Mouse (Mus musculus) kidney, embryonic 14.5 days (tissue): ENCODE data around the gene Tspan8. TPM values are rescaled to one million over a fixed set of nuclear protein-coding genes. Genes with fewer than 3 reads are reported as not detected.

Experiments used
- ATAC-seq: fragments of 200-750 bp; cut with Nextera tagmentation; 2 replicates; pipeline ENCODE4 v1.8.0; 2017; ENCODE audit warnings: moderate number of reproducible peaks, mild to moderate bottlenecking, moderate TSS enrichment, moderate library complexity; ENCODE audit not compliant: low FRiP score, low TSS enrichment
- H3K27ac ChIP-seq: fragments of 300-500 bp; sonication (generic); 2 replicates; pipeline ENCODE4 v1.5.1; 2014; ENCODE audit warnings: low read depth, mild to moderate bottlenecking, low read length, moderate library complexity, mixed read lengths
- H3K27me3 ChIP-seq: fragments of 300-500 bp; sonication (generic); 2 replicates; pipeline ENCODE4 v1.6.1; 2014; ENCODE audit warnings: mild to moderate bottlenecking, low read length; ENCODE audit not compliant: control insufficient read depth, insufficient read depth
- H3K36me3 ChIP-seq: fragments of 300-500 bp; sonication (generic); 2 replicates; pipeline ENCODE4 v1.6.1; 2014; ENCODE audit warnings: low read length, mixed read lengths; ENCODE audit not compliant: control insufficient read depth, insufficient read depth
- H3K4me1 ChIP-seq: fragments of 300-500 bp; sonication (generic); 2 replicates; pipeline ENCODE4 v1.6.1; 2014; ENCODE audit warnings: low read length, mixed read lengths; ENCODE audit not compliant: control insufficient read depth, insufficient read depth
- H3K4me2 ChIP-seq: fragments of 300-500 bp; sonication (generic); replicated peaks from 2 replicates; pipeline ENCODE4 v1.6.1; 2014; ENCODE audit warnings: low read depth, mild to moderate bottlenecking, low read length
- H3K4me3 ChIP-seq: fragments of 300-500 bp; sonication (generic); 2 replicates; pipeline ENCODE4 v1.5.1; 2014; ENCODE audit warnings: mild to moderate bottlenecking, low read length
- H3K9ac ChIP-seq: fragments of 300-500 bp; sonication (generic); 2 replicates; pipeline ENCODE4 v1.6.1; 2014; ENCODE audit warnings: low read depth, mild to moderate bottlenecking, low read length, moderate library complexity
- H3K9me3 ChIP-seq: fragments of 300-500 bp; sonication (generic); 2 replicates; pipeline ENCODE4 v1.6.1; 2016; ENCODE audit warnings: low read length; ENCODE audit not compliant: control insufficient read depth
- WGBS: fragments of 180-500 bp; shearing (Covaris S2); extraction: QIAGEN DNeasy Blood & Tissue Kit; methylation state at CpG from one replicate; pipeline ENCODE4 v1.1.7; 2014; 5-methylcytosine and 5-hydroxymethylcytosine counted together
- polyA plus RNA-seq: library from polyadenylated mRNA; unstranded; fragments of >200 nt; fragmentation: Nextera tagmentation; extraction: Ambion mirVana; gene quantifications from 2 replicates; pipeline ENCODE4 v1.2.1, GENCODE M21; 2014

Gene Tspan8
- polyA plus RNA-seq: 26.9 and 31.3 TPM in 2 replicates

- Histone ChIP-seq H3K9me3 (no peaks in the 10 kb centered on the region), H3K4me2 (no peak within 1 kb of the TSS), H3K36me3 (no peaks in the 10 kb centered on the region), H3K4me3 (no peak within 1 kb of the TSS; the same call in 1 of the 2 replicates), H3K27me3 (no peaks in the 10 kb centered on the region), H3K27ac (no peak within 1 kb of the TSS), H3K4me1 (peaks cover 3% of the 10 kb centered on the region; the same call in 1 of the 2 replicates), H3K9ac (no peak within 1 kb of the TSS)
- 49% methylated on average over 6 of the region's 6 CpGs for WGBS
- no peak for ATAC-seq
Observed at GRCm38 (mm10) chr10:115816511-115816910, at the start of gene Tspan8. TSS of gene Tspan8 (plus strand) at chr10:115816832.

- WGBS: 93% methylated on average over 8 of the region's 8 CpGs
Observed at GRCm38 (mm10) chr10:115770032-115770431, 46.6 kb upstream of the Tspan8 start.

GRCm38 (mm10) chr10:115774451-115774850, 42.2 kb upstream of the Tspan8 start:
- Histone ChIP-seq H3K9me3 (no peaks in the 10 kb centered on the region), H3K4me1 (no peaks in the 10 kb centered on the region), H3K4me3 (no peak overlapping the region), H3K9ac (no peak overlapping the region), H3K27me3 (no peaks in the 10 kb centered on the region), H3K36me3 (no peaks in the 10 kb centered on the region), H3K4me2 (no peak overlapping the region), H3K27ac (no peak overlapping the region)
- no peak; the same call in 1 of the 2 replicates for ATAC-seq
- WGBS: 47% methylated on average over 4 of the region's 4 CpGs

More at GRCm38 (mm10) chr10:115770032-115770431, 46.6 kb upstream of the Tspan8 start:
- Histone ChIP-seq H3K4me1 (no peaks in the 10 kb centered on the region), H3K27me3 (no peaks in the 10 kb centered on the region), H3K9ac (no peak overlapping the region), H3K4me2 (no peak overlapping the region), H3K36me3 (no peaks in the 10 kb centered on the region), H3K9me3 (no peaks in the 10 kb centered on the region), H3K4me3 (no peak overlapping the region), H3K27ac (no peak overlapping the region)
- ATAC-seq: no peak

- Histone ChIP-seq H3K4me1 (0 out of 2 replicates have a peak, but pooled peaks cover 5% of the 10 kb centered on the region), H3K36me3 (no peaks in the 10 kb centered on the region), H3K27me3 (no peaks in the 10 kb centered on the region), H3K9ac (no peak overlapping the region), H3K9me3 (no peaks in the 10 kb centered on the region), H3K27ac (no peak overlapping the region), H3K4me2 (no peak overlapping the region), H3K4me3 (no peak overlapping the region)
- WGBS: 33% methylated on average over 17 of the region's 17 CpGs
- ATAC-seq: no peak; the same call in 1 of the 2 replicates
Observed at GRCm38 (mm10) chr10:115775945-115776905, 40.4 kb upstream of the Tspan8 start.

GRCm38 (mm10) chr10:115777366-115777765, 39.3 kb upstream of the Tspan8 start:
- H3K4me1 ChIP-seq: 0 out of 2 replicates have a peak, but pooled peaks cover 5% of the 10 kb centered on the region
- H3K27me3 ChIP-seq: no peaks in the 10 kb centered on the region
- 57% methylated on average over 5 of the region's 5 CpGs for WGBS
- H3K9ac ChIP-seq: no peak overlapping the region
- H3K36me3 ChIP-seq: no peaks in the 10 kb centered on the region
- no peak overlapping the region for H3K4me2 ChIP-seq
- ATAC-seq: no peak
- H3K27ac ChIP-seq: no peak overlapping the region
- no peaks in the 10 kb centered on the region for H3K9me3 ChIP-seq
- no peak overlapping the region for H3K4me3 ChIP-seq

GRCm38 (mm10) chr10:115778624-115779023, 38.0 kb upstream of the Tspan8 start:
- Histone ChIP-seq H3K9ac (no peak overlapping the region), H3K4me1 (0 out of 2 replicates have a peak, but pooled peaks cover 5% of the 10 kb centered on the region), H3K27ac (no peak overlapping the region), H3K9me3 (no peaks in the 10 kb centered on the region), H3K36me3 (no peaks in the 10 kb centered on the region), H3K4me3 (no peak overlapping the region), H3K27me3 (no peaks in the 10 kb centered on the region), H3K4me2 (no peak overlapping the region)
- no peak for ATAC-seq
- WGBS: 56% methylated on average over 5 of the region's 5 CpGs

- H3K27ac ChIP-seq: no peak overlapping the region
- no peak overlapping the region for H3K9ac ChIP-seq
- 68% methylated on average over 11 of the region's 11 CpGs for WGBS
- ATAC-seq: peak; percentile 75
- no peak overlapping the region for H3K4me3 ChIP-seq
- H3K36me3 ChIP-seq: no peaks in the 10 kb centered on the region
- 0 out of 2 replicates have a peak, but pooled peaks cover 5% of the 10 kb centered on the region for H3K4me1 ChIP-seq
- H3K9me3 ChIP-seq: no peaks in the 10 kb centered on the region
- no peaks in the 10 kb centered on the region for H3K27me3 ChIP-seq
- H3K4me2 ChIP-seq: no peak overlapping the region
Observed at GRCm38 (mm10) chr10:115780239-115781016, 36.2 kb upstream of the Tspan8 start.

GRCm38 (mm10) chr10:115783232-115783631, 33.4 kb upstream of the Tspan8 start:
- no peak overlapping the region for H3K27ac ChIP-seq
- 0 out of 2 replicates have a peak, but pooled peaks cover 5% of the 10 kb centered on the region for H3K4me1 ChIP-seq
- H3K36me3 ChIP-seq: no peaks in the 10 kb centered on the region
- no peaks in the 10 kb centered on the region for H3K27me3 ChIP-seq
- H3K9me3 ChIP-seq: no peaks in the 10 kb centered on the region
- no peak overlapping the region for H3K4me3 ChIP-seq
- H3K4me2 ChIP-seq: no peak overlapping the region
- no peak overlapping the region for H3K9ac ChIP-seq
- WGBS: 25% methylated on average over 2 of the region's 2 CpGs
- no peak for ATAC-seq
